8 mouse cellular contexts compared by ENCODE assay signal in the genomic region with DNA sequence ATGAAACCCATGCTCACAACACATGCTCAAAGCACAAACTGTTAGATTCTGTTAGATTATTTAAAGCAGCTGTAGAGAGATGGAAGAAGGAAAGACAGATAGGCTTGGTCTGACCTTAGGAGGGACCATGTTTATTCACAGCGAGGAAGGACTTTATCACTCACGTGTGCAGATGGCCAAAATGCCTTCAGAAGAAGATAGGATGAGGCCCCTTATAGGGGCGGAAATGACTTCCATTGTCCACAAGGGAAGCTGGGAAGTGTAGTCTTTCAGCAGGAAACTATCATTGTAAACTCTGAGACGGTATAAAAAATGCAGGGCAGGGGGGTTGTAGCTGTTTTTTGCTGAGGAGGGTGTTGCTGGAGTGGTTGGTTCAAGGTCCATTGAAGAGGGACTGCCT. TPM values are rescaled to one million over a fixed set of nuclear protein-coding genes. Genes with fewer than 3 reads are reported as not detected.
DNase-seq lines count a peak whose midpoint lies in the region; ATAC-seq and TF ChIP-seq lines count a peak whose summit lies in the region.

A gene (minus strand): TSS at position 199 of the 400 bp plus-strand sequence.

- no peak for TF ChIP-seq POLR2A in small intestine, adult 2 months (IDR thresholded peaks at IDR 0.05; ENCODE audit: low read depth, low read length)
- TF ChIP-seq POLR2A in thymus, adult 2 months (IDR thresholded peaks at IDR 0.05; ENCODE audit: control insufficient read depth, extremely low read depth, insufficient read depth, low read length, poor library complexity) = no peak

- H3K9me3 ChIP-seq in liver, embryonic 14.5 days (ENCODE audit: control insufficient read depth, low read length) = no peaks in the 10 kb centered on the region

- H3K4me2 ChIP-seq in liver, embryonic 14.5 days (ENCODE audit: low read depth) = peak within 1 kb of the TSS; percentile 68

- H3K4me3 ChIP-seq in layer of hippocampus, adult 2 months = peak within 1 kb of the TSS; percentile 34
- H3K4me3 ChIP-seq in liver, embryonic 14.5 days (ENCODE audit: insufficient read depth in 1 of 2, low read depth in 2 of 2, low read length in 2 of 2) = peak within 1 kb of the TSS; percentile 38 to 53
- H3K4me3 ChIP-seq in small intestine, adult 2 months (ENCODE audit: low read depth, low read length) = no peak within 1 kb of the TSS
- H3K4me3 ChIP-seq in thymus, adult 2 months (ENCODE audit: control insufficient read depth, insufficient read depth, low read length) = no peak within 1 kb of the TSS

- H3K9ac ChIP-seq in liver, embryonic 14.5 days (replicated peaks) = peak within 1 kb of the TSS; percentile 42; the same call in 1 of the 2 replicates

- no peak for TF ChIP-seq CTCF in layer of hippocampus, adult 2 months (conservative IDR thresholded peaks at IDR 0.05)
- no peak for TF ChIP-seq CTCF in liver, embryonic 14.5 days (IDR thresholded peaks at IDR 0.05; ENCODE audit: low read depth)
- no peak for TF ChIP-seq CTCF in small intestine, adult 2 months (IDR thresholded peaks at IDR 0.05; ENCODE audit: extremely low read depth, insufficient read length, insufficient replicate concordance, low read depth, low read length)
- no peak for TF ChIP-seq CTCF in thymus, adult 2 months (IDR thresholded peaks at IDR 0.05; ENCODE audit: borderline replicate concordance, control insufficient read depth, extremely low read depth, insufficient read depth, low read length, poor library complexity)

- no peak for TF ChIP-seq EP300 in liver, embryonic 14.5 days (IDR thresholded peaks at IDR 0.05; ENCODE audit: low read depth)

- peaks cover 0 to 13% of the 10 kb centered on the region in 2 experiments; a peak in 3 of 4 replicates for H3K4me1 ChIP-seq in liver, embryonic 14.5 days (replicated peaks; ENCODE audit: control insufficient read depth in 2 of 2, insufficient read depth in 2 of 2, low read length in 1 of 2)
- H3K4me1 ChIP-seq in small intestine, adult 2 months (ENCODE audit: control insufficient read depth, insufficient read depth, insufficient read length, low read length) = no peaks in the 10 kb centered on the region
- H3K4me1 ChIP-seq in thymus, adult 2 months (replicated peaks; ENCODE audit: control insufficient read depth, insufficient read depth, low read length) = peaks cover 4% of the 10 kb centered on the region

- H3K27me3 ChIP-seq in liver, embryonic 14.5 days (ENCODE audit: control insufficient read depth, insufficient read depth, low read length) = no peaks in the 10 kb centered on the region
- no peaks in the 10 kb centered on the region for H3K27me3 ChIP-seq in small intestine, adult 2 months (ENCODE audit: control insufficient read depth, insufficient read depth, low read length)
- H3K27me3 ChIP-seq in thymus, adult 2 months (ENCODE audit: control insufficient read depth, insufficient read depth, low read length) = no peaks in the 10 kb centered on the region

- DNase-seq in layer of hippocampus, adult 2 months (ENCODE audit: low spot score in 2 of 2) = no peak
- no peak for DNase-seq in layer of hippocampus, adult 9-11 months
- peak; percentile 59 for DNase-seq in embryo, embryonic 10.5 days (ENCODE audit: low spot score)
- DNase-seq in liver, embryonic 14.5 days (ENCODE audit: low read depth in 3 of 3, low spot score in 3 of 3) = peak; percentile 39 to 47 (median 44)
- no peak for DNase-seq in thymus, adult 2 months
- DNase-seq in thymus, postnatal 4 days = no peak

- H3K27ac ChIP-seq in layer of hippocampus, adult 2 months = no peak within 1 kb of the TSS
- H3K27ac ChIP-seq in liver, embryonic 14.5 days = peak within 1 kb of the TSS; percentile 9; the same call in 1 of the 2 replicates
- peak within 1 kb of the TSS; percentile 25; the same call in 1 of the 2 replicates for H3K27ac ChIP-seq in small intestine, adult 2 months (ENCODE audit: insufficient read depth, low read depth, low read length)
- H3K27ac ChIP-seq in thymus, adult 2 months (ENCODE audit: control insufficient read depth, insufficient read depth, low read length) = no peak within 1 kb of the TSS

- WGBS in liver, embryonic 14.5 days (ENCODE audit: insufficient replicate concordance) = 8% methylated on average over 4 of the region's 4 CpGs
- WGBS in small intestine, adult 2 months = 28% methylated on average over 4 of the region's 4 CpGs
- WGBS in thymus, adult 2 months = 73% methylated on average over 4 of the region's 4 CpGs

- 0 out of 4 replicates have a peak, but pooled peaks of 1 of the 2 experiments have one; percentile 8 for ATAC-seq in hematopoietic stem cell, adult 5-6 weeks (replicated peaks in 1 of 2; ENCODE audit: insufficient read depth in 1 of 2, low FRiP score in 2 of 2, low TSS enrichment in 1 of 2, low read depth in 1 of 2, poor library complexity in 2 of 2, severe bottlenecking in 2 of 2)
- peak; percentile 83 for ATAC-seq in liver, embryonic 14.5 days (ENCODE audit: insufficient read depth)

- no peaks in the 10 kb centered on the region for H3K36me3 ChIP-seq in liver, embryonic 14.5 days (replicated peaks; ENCODE audit: control insufficient read depth, insufficient read depth, low read depth)
- H3K36me3 ChIP-seq in small intestine, adult 2 months (ENCODE audit: control insufficient read depth, insufficient read depth, low read length) = no peaks in the 10 kb centered on the region
- H3K36me3 ChIP-seq in thymus, adult 2 months (ENCODE audit: control insufficient read depth, insufficient read depth, low read length) = no peaks in the 10 kb centered on the region

RNA-seq across cellular contexts. Expression of the gene that starts here (rescaled TPM):
- 1 to 10 TPM; 3.6 TPM for total RNA-seq in layer of hippocampus, adult 2 months (2021)
- 44.3 and 63.1 TPM in 2 replicates for total RNA-seq in hematopoietic stem cell, adult 5-6 weeks (2017)
- polyA plus RNA-seq in liver, embryonic 14.5 days (2012; rRNA removed) = 6.3 and 10.4 TPM in 2 replicates
- 15.1 and 15.9 TPM in 2 replicates for polyA plus RNA-seq in liver, embryonic 14.5 days (2014; fragmentation: Nextera tagmentation; extraction: Ambion mirVana)
- polyA plus RNA-seq in small intestine, adult 2 months (2012; rRNA removed) = 0.44 and 0.81 TPM in 2 replicates
- polyA plus RNA-seq in thymus, adult 2 months (2012; rRNA removed) = 1.5 and 2.3 TPM in 2 replicates

Comparison
In these comparisons a context has a peak if more than half of its experiments do, and no peak if none do; other contexts are left out.
1. DNase-seq: peak in embryo, embryonic 10.5 days (single experiment) and liver, embryonic 14.5 days (3 of 3); none in layer of hippocampus, adult 2 months (0 of 2), layer of hippocampus, adult 9-11 months (single experiment), thymus, adult 2 months (single experiment) and thymus, postnatal 4 days (single experiment).
2. H3K27ac ChIP-seq: peak in liver, embryonic 14.5 days (single experiment) and small intestine, adult 2 months (single experiment); none in layer of hippocampus, adult 2 months (single experiment) and thymus, adult 2 months (single experiment).
3. H3K4me3 ChIP-seq: peak in layer of hippocampus, adult 2 months (single experiment) and liver, embryonic 14.5 days (2 of 2); none in small intestine, adult 2 months (single experiment) and thymus, adult 2 months (single experiment).